Comparison of ENCODE assay signal across 14 mouse cellular contexts in genomic region chr9:79927156-79927870, GRCm38 (mm10).
DNase-seq lines count a peak whose midpoint lies in the region; ATAC-seq and TF ChIP-seq lines count a peak whose summit lies in the region.
"Had no signal": no experiment of that assay in that cellular context is flagged by ENCODE, and none has a peak within 500 bp of the region (broad histone marks: within the 10 kb centered on the region; RNA-seq: fewer than 3 reads in every experiment).

No protein-coding gene starts in this region.

- no peaks in the 10 kb centered on the region for H3K27me3 ChIP-seq in heart, embryonic 14.5 days (ENCODE audit: control insufficient read depth, insufficient read depth, low read length)
- H3K27me3 ChIP-seq in lung, postnatal 0 days (replicated peaks; ENCODE audit: insufficient read depth, low read length), result no peaks in the 10 kb centered on the region
- H3K27me3 ChIP-seq in stomach, embryonic 16.5 days (ENCODE audit: control insufficient read depth, insufficient read depth, low read length), result no peaks in the 10 kb centered on the region
- H3K27me3 ChIP-seq in midbrain, embryonic 16.5 days (ENCODE audit: control insufficient read depth, insufficient read depth, low read depth, low read length), result no peaks in the 10 kb centered on the region
- H3K27me3 ChIP-seq: forebrain, embryonic 15.5 days; midbrain, embryonic 15.5 days; neural tube, embryonic 12.5 days had no signal

- no peak for TF ChIP-seq POLR2A in lung, adult 2 months (IDR thresholded peaks at IDR 0.05; ENCODE audit: borderline replicate concordance, extremely low read depth, low read depth, low read length)

- no peak for TF ChIP-seq EP300 in lung, postnatal 0 days (IDR thresholded peaks at IDR 0.05)

- TF ChIP-seq CTCF in lung, postnatal 0 days (IDR thresholded peaks at IDR 0.05), result no peak
- TF ChIP-seq CTCF in lung, adult 2 months (IDR thresholded peaks at IDR 0.05; ENCODE audit: insufficient read depth, low read length), result no peak

- 82% methylated on average over 21 of the region's 21 CpGs for WGBS in heart, embryonic 14.5 days
- WGBS in lung, postnatal 0 days, result 66% methylated on average over 21 of the region's 21 CpGs
- 79% methylated on average over 21 of the region's 21 CpGs for WGBS in lung, adult 2 months
- 80% methylated on average over 21 of the region's 21 CpGs for WGBS in stomach, embryonic 16.5 days
- 90% methylated on average over 21 of the region's 21 CpGs for WGBS in midbrain, embryonic 16.5 days

- H3K9ac ChIP-seq in heart, embryonic 14.5 days (ENCODE audit: low read length), result no peak overlapping the region
- H3K9ac ChIP-seq in lung, postnatal 0 days (replicated peaks; ENCODE audit: low read depth), result no peak overlapping the region
- H3K9ac ChIP-seq in stomach, embryonic 16.5 days (ENCODE audit: low read length), result no peak overlapping the region
- H3K9ac ChIP-seq in midbrain, embryonic 16.5 days (ENCODE audit: low read depth, low read length), result no peak overlapping the region
- H3K9ac ChIP-seq: forebrain, embryonic 15.5 days; midbrain, embryonic 15.5 days; neural tube, embryonic 12.5 days had no signal

- no peaks in the 10 kb centered on the region for H3K9me3 ChIP-seq in heart, embryonic 14.5 days (ENCODE audit: control insufficient read depth, low read length)
- H3K9me3 ChIP-seq in lung, postnatal 0 days (ENCODE audit: low read length), result no peaks in the 10 kb centered on the region
- no peaks in the 10 kb centered on the region for H3K9me3 ChIP-seq in stomach, embryonic 16.5 days (replicated peaks; ENCODE audit: control insufficient read depth, low read length)
- no peaks in the 10 kb centered on the region for H3K9me3 ChIP-seq in midbrain, embryonic 16.5 days (replicated peaks; ENCODE audit: control insufficient read depth, low read length, poor library complexity, severe bottlenecking)
- H3K9me3 ChIP-seq: forebrain, embryonic 15.5 days; midbrain, embryonic 15.5 days; neural tube, embryonic 12.5 days had no signal

- H3K4me3 ChIP-seq in heart, embryonic 14.5 days (ENCODE audit: control insufficient read depth in 1 of 2, insufficient read depth in 1 of 2, low read depth in 1 of 2, low read length in 2 of 2), result no peak overlapping the region
- no peak overlapping the region for H3K4me3 ChIP-seq in lung, postnatal 0 days (ENCODE audit: low read depth, low read length)
- no peak overlapping the region for H3K4me3 ChIP-seq in lung, adult 2 months (replicated peaks; ENCODE audit: extremely low read depth, low read depth, low read length)
- H3K4me3 ChIP-seq in stomach, embryonic 16.5 days (replicated peaks; ENCODE audit: low read length), result no peak overlapping the region
- no peak overlapping the region for H3K4me3 ChIP-seq in midbrain, embryonic 16.5 days (ENCODE audit: low read depth, low read length)
- H3K4me3 ChIP-seq: forebrain, embryonic 15.5 days; midbrain, embryonic 15.5 days; neural tube, embryonic 12.5 days had no signal

- H3K4me2 ChIP-seq in heart, embryonic 14.5 days (ENCODE audit: low read length), result no peak overlapping the region
- peak overlapping the region; percentile 25; the same call in 1 of the 2 replicates for H3K4me2 ChIP-seq in lung, postnatal 0 days (replicated peaks; ENCODE audit: low read depth, low read length)
- no peak overlapping the region for H3K4me2 ChIP-seq in stomach, embryonic 16.5 days (ENCODE audit: low read depth, low read length)
- no peak overlapping the region for H3K4me2 ChIP-seq in midbrain, embryonic 16.5 days (ENCODE audit: low read length)
- H3K4me2 ChIP-seq: forebrain, embryonic 15.5 days; liver, embryonic 11.5 days; midbrain, embryonic 15.5 days; neural tube, embryonic 12.5 days had no signal

- peak overlapping the region; percentile 3 to 72; a peak in 2 of 4 replicates for H3K27ac ChIP-seq in heart, embryonic 14.5 days (replicated peaks in 1 of 2; ENCODE audit: control insufficient read depth in 1 of 2, insufficient read depth in 1 of 2, low read depth in 2 of 2, low read length in 2 of 2)
- peak overlapping the region; percentile 47 for H3K27ac ChIP-seq in lung, postnatal 0 days (ENCODE audit: low read length)
- peak overlapping the region; percentile 34; the same call in 1 of the 2 replicates for H3K27ac ChIP-seq in stomach, embryonic 16.5 days (ENCODE audit: low read length)
- H3K27ac ChIP-seq in midbrain, embryonic 16.5 days (ENCODE audit: low read length), result no peak overlapping the region
- H3K27ac ChIP-seq: forebrain, embryonic 15.5 days; hindbrain, postnatal 0 days; midbrain, embryonic 15.5 days; neural tube, embryonic 12.5 days had no signal

- no peak for DNase-seq in heart, postnatal 4 days
- peak; percentile 44 for DNase-seq in lung, postnatal 0 days (ENCODE audit: low spot score)
- no peak for DNase-seq in lung, adult 2 months
- peak; percentile 19 for DNase-seq in frontal cortex, postnatal 10 days (ENCODE audit: low spot score in 2 of 2)
- DNase-seq: cerebellum, adult 11 months; kidney, adult 2 months had no signal

- peaks cover 17 to 32% of the 10 kb centered on the region in 2 experiments for H3K4me1 ChIP-seq in heart, embryonic 14.5 days (ENCODE audit: control insufficient read depth in 2 of 2, insufficient read depth in 2 of 2, low read length in 2 of 2)
- H3K4me1 ChIP-seq in lung, postnatal 0 days (ENCODE audit: insufficient read depth, low read depth, low read length), result no peaks in the 10 kb centered on the region
- H3K4me1 ChIP-seq in lung, adult 2 months (ENCODE audit: control insufficient read depth, insufficient read depth, low read length), result no peaks in the 10 kb centered on the region; the same call in 1 of the 2 replicates
- no peaks in the 10 kb centered on the region for H3K4me1 ChIP-seq in stomach, embryonic 16.5 days (ENCODE audit: control insufficient read depth, insufficient read depth, low read length)
- no peaks in the 10 kb centered on the region for H3K4me1 ChIP-seq in midbrain, embryonic 16.5 days (ENCODE audit: control insufficient read depth, insufficient read depth, low read length)
- H3K4me1 ChIP-seq: midbrain, embryonic 15.5 days; neural tube, embryonic 12.5 days had no signal

- no peaks in the 10 kb centered on the region for H3K36me3 ChIP-seq in heart, embryonic 14.5 days (ENCODE audit: control insufficient read depth, insufficient read depth, low read length)
- H3K36me3 ChIP-seq in lung, postnatal 0 days (ENCODE audit: insufficient read depth, low read length), result no peaks in the 10 kb centered on the region
- no peaks in the 10 kb centered on the region for H3K36me3 ChIP-seq in stomach, embryonic 16.5 days (ENCODE audit: control insufficient read depth, insufficient read depth, low read length)
- H3K36me3 ChIP-seq in midbrain, embryonic 16.5 days (ENCODE audit: control insufficient read depth, insufficient read depth, low read length), result no peaks in the 10 kb centered on the region
- H3K36me3 ChIP-seq: forebrain, embryonic 15.5 days; midbrain, embryonic 15.5 days; neural tube, embryonic 12.5 days had no signal

- ATAC-seq in heart, embryonic 14.5 days (ENCODE audit: insufficient number of reproducible peaks, insufficient read depth, low FRiP score, low read depth), result no peak
- ATAC-seq in lung, postnatal 0 days, result peak; percentile 49; the same call in 1 of the 2 replicates
- no peak for ATAC-seq in stomach, embryonic 16.5 days (ENCODE audit: insufficient read depth, low FRiP score)
- no peak for ATAC-seq in midbrain, embryonic 16.5 days
- ATAC-seq: forebrain, embryonic 15.5 days; hindbrain, postnatal 0 days; midbrain, embryonic 15.5 days had no signal

Comparison
In these comparisons a context has a peak if more than half of its experiments do, and no peak if none do; other contexts are left out.
1. DNase-seq: peak in lung, postnatal 0 days (single experiment) and frontal cortex, postnatal 10 days (2 of 2); none in heart, postnatal 4 days (single experiment) and lung, adult 2 months (single experiment).